Comparison of ENCODE assay signal across 10 mouse cellular contexts in the genomic region with DNA sequence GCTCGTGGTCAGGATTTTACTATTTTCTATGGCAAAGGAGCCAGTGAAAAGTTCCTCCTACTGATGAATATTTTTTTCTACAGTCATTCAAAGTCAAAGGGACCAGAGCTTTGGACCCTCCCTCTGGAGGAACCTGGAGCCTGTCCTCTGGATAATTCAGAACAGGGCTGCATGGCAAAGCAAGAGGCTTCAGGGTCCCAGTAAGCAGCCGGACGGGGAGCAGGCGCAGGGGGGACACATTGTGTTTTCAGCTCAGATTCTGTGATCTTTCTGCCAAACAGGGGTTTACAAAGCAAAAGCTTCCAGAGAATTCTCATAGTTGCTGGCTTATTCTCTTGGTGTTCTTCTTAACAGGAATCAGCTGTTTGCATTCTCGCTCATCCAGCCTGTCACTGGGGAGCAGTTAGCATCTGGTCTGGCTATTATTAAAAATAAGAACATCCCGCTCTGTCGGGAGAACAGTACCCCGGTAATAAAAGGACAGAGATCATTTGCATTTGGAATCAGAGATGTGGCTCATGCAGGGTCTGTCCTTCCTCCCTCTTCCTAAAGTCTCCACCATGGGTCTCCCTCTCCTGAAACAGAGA.
DNase-seq lines count a peak whose midpoint lies in the region; ATAC-seq and TF ChIP-seq lines count a peak whose summit lies in the region.
"Had no signal": no experiment of that assay in that cellular context is flagged by ENCODE, and none has a peak within 500 bp of the region (broad histone marks: within the 10 kb centered on the region; RNA-seq: fewer than 3 reads in every experiment).

No protein-coding gene starts in this region.

- H3K4me2 ChIP-seq in embryonic facial prominence, embryonic 11.5 days (ENCODE audit: low read depth, low read length): no peak overlapping the region
- H3K4me2 ChIP-seq in lung, postnatal 0 days (replicated peaks; ENCODE audit: low read depth, low read length): no peak overlapping the region
- H3K4me2 ChIP-seq in kidney, embryonic 14.5 days (replicated peaks; ENCODE audit: low read depth, low read length): no peak overlapping the region
- H3K4me2 ChIP-seq: limb, embryonic 12.5 days had no signal

- WGBS in embryonic facial prominence, embryonic 11.5 days: 45% methylated on average over 8 of the region's 8 CpGs
- WGBS in embryonic facial prominence, embryonic 10.5 days: 63% methylated on average over 8 of the region's 8 CpGs
- WGBS in lung, postnatal 0 days: 48% methylated on average over 8 of the region's 8 CpGs
- WGBS in lung, adult 2 months: 64% methylated on average over 8 of the region's 8 CpGs
- WGBS in kidney, embryonic 14.5 days: 60% methylated on average over 8 of the region's 8 CpGs

- H3K36me3 ChIP-seq in embryonic facial prominence, embryonic 11.5 days (replicated peaks; ENCODE audit: control insufficient read depth, insufficient read depth, low read depth, low read length): no peaks in the 10 kb centered on the region
- no peaks in the 10 kb centered on the region for H3K36me3 ChIP-seq in embryonic facial prominence, embryonic 10.5 days (replicated peaks)
- no peaks in the 10 kb centered on the region for H3K36me3 ChIP-seq in lung, postnatal 0 days (ENCODE audit: insufficient read depth, low read length)
- H3K36me3 ChIP-seq in kidney, embryonic 14.5 days (ENCODE audit: control insufficient read depth, insufficient read depth, low read length): no peaks in the 10 kb centered on the region
- H3K36me3 ChIP-seq: limb, embryonic 12.5 days had no signal

- H3K27me3 ChIP-seq in embryonic facial prominence, embryonic 11.5 days (ENCODE audit: control insufficient read depth, insufficient read depth, low read length): no peaks in the 10 kb centered on the region
- no peaks in the 10 kb centered on the region for H3K27me3 ChIP-seq in embryonic facial prominence, embryonic 10.5 days (replicated peaks; ENCODE audit: low read depth, poor library complexity, severe bottlenecking)
- H3K27me3 ChIP-seq in lung, postnatal 0 days (replicated peaks; ENCODE audit: insufficient read depth, low read length): no peaks in the 10 kb centered on the region
- H3K27me3 ChIP-seq in kidney, embryonic 14.5 days (ENCODE audit: control insufficient read depth, insufficient read depth, low read length): no peaks in the 10 kb centered on the region

- DNase-seq in embryonic facial prominence, embryonic 11.5 days (ENCODE audit: low spot score): peak; percentile 35
- DNase-seq in embryonic facial prominence, embryonic 10.5 days (ENCODE audit: low spot score): no peak
- DNase-seq in lung, postnatal 0 days (ENCODE audit: low spot score): peak; percentile 16
- no peak for DNase-seq in lung, adult 2 months
- DNase-seq in skeletal muscle tissue, adult 2 months (ENCODE audit: low read depth, low spot score): peak; percentile 59
- no peak for DNase-seq in cerebellum, adult 9-11 months
- DNase-seq: right cerebral cortex, postnatal 25 days had no signal

- H3K9ac ChIP-seq in embryonic facial prominence, embryonic 11.5 days (replicated peaks; ENCODE audit: low read length): no peak overlapping the region
- no peak overlapping the region for H3K9ac ChIP-seq in lung, postnatal 0 days (replicated peaks; ENCODE audit: low read depth)
- no peak overlapping the region for H3K9ac ChIP-seq in kidney, embryonic 14.5 days (ENCODE audit: low read depth, low read length)
- H3K9ac ChIP-seq: limb, embryonic 12.5 days had no signal

- no peaks in the 10 kb centered on the region; the same call in 1 of the 2 replicates for H3K4me1 ChIP-seq in embryonic facial prominence, embryonic 11.5 days (ENCODE audit: control insufficient read depth, insufficient read depth, low read length)
- H3K4me1 ChIP-seq in embryonic facial prominence, embryonic 10.5 days: peaks cover 16% of the 10 kb centered on the region
- no peaks in the 10 kb centered on the region; the same call in 1 of the 2 replicates for H3K4me1 ChIP-seq in lung, postnatal 0 days (ENCODE audit: insufficient read depth, low read depth, low read length)
- H3K4me1 ChIP-seq in lung, adult 2 months (ENCODE audit: control insufficient read depth, insufficient read depth, low read length): peaks cover 5% of the 10 kb centered on the region; the same call in 1 of the 2 replicates
- H3K4me1 ChIP-seq in kidney, embryonic 14.5 days (ENCODE audit: control insufficient read depth, insufficient read depth, low read length): peaks cover 4% of the 10 kb centered on the region; the same call in 1 of the 2 replicates

- no peak overlapping the region for H3K4me3 ChIP-seq in embryonic facial prominence, embryonic 11.5 days (ENCODE audit: low read depth, low read length)
- H3K4me3 ChIP-seq in embryonic facial prominence, embryonic 10.5 days: no peak overlapping the region
- no peak overlapping the region for H3K4me3 ChIP-seq in lung, postnatal 0 days (ENCODE audit: low read depth, low read length)
- no peak overlapping the region for H3K4me3 ChIP-seq in lung, adult 2 months (replicated peaks; ENCODE audit: extremely low read depth, low read depth, low read length)
- H3K4me3 ChIP-seq in kidney, embryonic 14.5 days (ENCODE audit: low read length): no peak overlapping the region
- H3K4me3 ChIP-seq: limb, embryonic 12.5 days had no signal

- no peak for TF ChIP-seq EP300 in lung, postnatal 0 days (IDR thresholded peaks at IDR 0.05)

- TF ChIP-seq POLR2A in lung, adult 2 months (IDR thresholded peaks at IDR 0.05; ENCODE audit: borderline replicate concordance, extremely low read depth, low read depth, low read length): no peak

- no peaks in the 10 kb centered on the region for H3K9me3 ChIP-seq in embryonic facial prominence, embryonic 11.5 days (replicated peaks; ENCODE audit: control insufficient read depth, low read length)
- no peaks in the 10 kb centered on the region for H3K9me3 ChIP-seq in embryonic facial prominence, embryonic 10.5 days
- no peaks in the 10 kb centered on the region for H3K9me3 ChIP-seq in lung, postnatal 0 days (ENCODE audit: low read length)
- H3K9me3 ChIP-seq in kidney, embryonic 14.5 days (ENCODE audit: control insufficient read depth, low read length): no peaks in the 10 kb centered on the region
- H3K9me3 ChIP-seq: limb, embryonic 12.5 days had no signal

- ATAC-seq in embryonic facial prominence, embryonic 11.5 days (replicated peaks; ENCODE audit: insufficient number of reproducible peaks, low FRiP score, low TSS enrichment, low read depth): no peak
- ATAC-seq in lung, postnatal 0 days: no peak
- ATAC-seq in kidney, embryonic 14.5 days (ENCODE audit: low FRiP score, low TSS enrichment): peak; percentile 28; the same call in 1 of the 2 replicates
- ATAC-seq in cerebellum, adult (ENCODE audit: insufficient number of reproducible peaks, low FRiP score, low TSS enrichment): no peak

- no peak for TF ChIP-seq CTCF in lung, postnatal 0 days (IDR thresholded peaks at IDR 0.05)
- no peak for TF ChIP-seq CTCF in lung, adult 2 months (IDR thresholded peaks at IDR 0.05; ENCODE audit: insufficient read depth, low read length)

- H3K27ac ChIP-seq in embryonic facial prominence, embryonic 11.5 days (replicated peaks; ENCODE audit: low read depth, low read length): no peak overlapping the region
- H3K27ac ChIP-seq in embryonic facial prominence, embryonic 10.5 days (replicated peaks): no peak overlapping the region
- no peak overlapping the region for H3K27ac ChIP-seq in lung, postnatal 0 days (ENCODE audit: low read length)
- H3K27ac ChIP-seq in kidney, embryonic 14.5 days (ENCODE audit: low read depth, low read length): peak overlapping the region; percentile 34
- H3K27ac ChIP-seq: limb, embryonic 12.5 days had no signal

Comparison
In these comparisons a context has a peak if more than half of its experiments do, and no peak if none do; other contexts are left out.
1. DNase-seq: peak in embryonic facial prominence, embryonic 11.5 days (single experiment), lung, postnatal 0 days (single experiment) and skeletal muscle tissue, adult 2 months (single experiment); none in embryonic facial prominence, embryonic 10.5 days (single experiment), lung, adult 2 months (single experiment) and cerebellum, adult 9-11 months (single experiment).